Mouse (Mus musculus): ENCODE measurements around the gene Map4k5.

Map4k5 gene

DNA sequence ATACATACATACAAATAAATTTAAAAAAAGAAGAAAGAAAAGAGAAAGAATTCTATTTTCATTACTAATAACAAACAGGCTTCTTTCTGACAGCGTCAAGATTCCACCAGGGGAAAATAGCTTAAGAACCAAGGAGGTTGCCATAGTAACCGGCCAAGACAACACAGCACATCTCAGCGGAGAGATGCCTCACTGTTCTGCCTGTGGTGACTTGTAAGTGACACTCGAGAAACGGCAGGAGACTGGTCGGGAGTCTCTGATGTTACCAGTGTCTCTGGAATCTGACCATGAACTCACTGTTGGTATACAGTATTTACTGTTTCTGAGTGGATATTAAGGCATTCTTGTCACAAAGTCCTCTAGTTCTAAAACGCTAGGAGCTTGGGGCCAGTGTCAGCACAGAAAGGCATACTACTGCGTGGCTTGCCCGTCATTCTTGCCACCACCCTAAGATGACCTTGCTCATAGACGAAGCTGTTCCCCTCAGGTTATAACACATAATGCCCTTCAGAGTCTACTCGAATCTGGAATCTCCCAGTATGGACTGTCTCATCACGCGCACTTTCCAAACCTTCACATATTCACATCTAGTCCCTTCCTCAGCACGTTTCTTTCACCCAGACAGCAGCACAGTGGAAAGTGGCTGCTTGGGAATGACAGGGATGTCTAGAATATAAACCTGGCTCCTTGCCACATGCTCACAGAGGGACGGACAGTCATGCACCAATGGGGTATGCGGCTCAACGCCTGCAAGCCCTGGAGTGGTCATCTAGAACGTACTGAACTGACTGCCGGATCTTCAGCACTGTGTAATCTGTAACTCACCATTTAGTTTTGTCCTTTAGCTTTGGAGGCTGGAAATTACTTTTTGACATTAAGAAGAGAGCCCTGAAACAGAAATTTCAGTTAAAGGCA lies 49.2 kb downstream of the Map4k5 start:
- DNase-seq (ENCODE audit: extremely low spot score): peak; percentile 11

DNA sequence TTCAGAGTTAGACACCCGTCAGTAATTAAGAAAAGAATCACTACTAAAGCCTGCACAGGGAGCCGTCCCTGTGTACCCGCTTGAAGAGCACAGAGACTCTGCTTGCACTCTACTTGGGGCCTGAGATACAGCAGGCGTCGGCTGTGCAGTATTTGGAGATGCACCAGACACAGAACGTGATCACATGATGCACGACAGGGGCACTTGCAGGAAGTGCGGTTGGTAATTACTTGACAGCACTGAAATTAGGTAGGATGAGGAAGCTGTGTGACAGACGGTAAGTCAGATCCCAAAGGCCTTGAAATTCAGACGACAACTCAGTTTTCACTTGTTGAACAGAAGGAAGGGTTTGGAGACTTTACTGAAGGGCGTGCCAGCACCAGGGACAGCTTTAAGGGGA lies 54.6 kb downstream of the Map4k5 start:
- no peak for DNase-seq (ENCODE audit: extremely low spot score)

DNA sequence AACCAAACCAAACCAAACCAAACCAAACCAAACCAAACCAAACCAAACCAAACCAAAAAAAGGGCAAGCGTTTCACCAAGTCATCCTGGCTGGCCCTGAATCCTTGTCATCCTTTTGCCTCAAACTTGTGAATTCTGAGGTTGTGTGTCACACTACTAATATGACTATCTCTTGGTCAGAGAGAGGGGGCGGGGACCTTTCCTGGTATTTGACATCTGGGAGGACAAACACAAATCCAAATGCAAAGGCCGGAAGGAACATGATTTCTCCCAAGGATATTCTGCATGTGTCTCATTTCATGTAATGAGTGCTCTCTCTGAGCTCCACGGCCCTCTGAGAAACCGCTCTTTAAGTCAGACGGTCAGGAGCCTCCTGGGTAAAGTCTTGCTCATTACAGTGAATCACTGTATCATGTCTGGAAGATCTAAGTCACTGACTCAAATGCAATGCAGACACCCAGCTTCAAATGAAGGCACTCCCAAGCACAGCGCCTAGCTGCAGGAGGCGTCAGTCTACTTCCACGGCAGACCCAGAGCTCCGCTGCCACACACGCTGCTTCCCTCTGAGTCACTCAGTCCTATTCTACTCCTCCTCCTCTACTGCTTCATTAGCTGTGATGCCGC lies 58.9 kb downstream of the Map4k5 start:
- DNase-seq (ENCODE audit: extremely low spot score): no peak

DNA sequence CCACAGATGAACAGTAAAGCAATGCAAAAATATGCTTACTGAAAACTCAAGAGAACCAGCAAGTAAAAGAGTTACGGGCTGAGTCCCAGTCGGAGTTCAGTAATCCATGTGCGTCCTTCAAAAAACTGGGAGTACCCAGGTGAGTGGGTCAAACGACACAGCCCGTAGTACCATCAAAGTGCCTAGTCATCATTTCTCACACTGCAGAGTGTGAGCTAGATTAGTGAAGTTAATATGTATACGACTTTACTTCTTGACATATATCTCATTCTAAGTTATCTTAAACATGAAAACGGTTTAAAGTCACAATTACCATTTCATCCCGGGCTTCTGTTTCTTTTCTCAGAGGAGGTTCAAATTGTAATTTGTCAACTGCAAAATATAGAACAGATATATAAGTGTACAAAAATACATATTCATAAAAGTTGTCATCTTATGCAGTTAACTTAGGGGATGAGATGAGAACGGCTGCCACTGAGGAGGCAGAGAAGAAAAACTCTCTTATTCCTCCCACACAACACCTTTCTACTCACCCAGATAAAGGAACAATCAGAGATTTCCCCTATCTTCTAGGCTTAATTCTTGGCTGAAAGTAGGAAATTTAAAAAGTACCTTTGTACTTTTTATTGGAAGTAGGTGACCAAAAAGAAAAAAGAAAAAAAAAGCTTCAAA lies 61.6 kb downstream of the Map4k5 start:
- DNase-seq (ENCODE audit: extremely low spot score): no peak

DNA sequence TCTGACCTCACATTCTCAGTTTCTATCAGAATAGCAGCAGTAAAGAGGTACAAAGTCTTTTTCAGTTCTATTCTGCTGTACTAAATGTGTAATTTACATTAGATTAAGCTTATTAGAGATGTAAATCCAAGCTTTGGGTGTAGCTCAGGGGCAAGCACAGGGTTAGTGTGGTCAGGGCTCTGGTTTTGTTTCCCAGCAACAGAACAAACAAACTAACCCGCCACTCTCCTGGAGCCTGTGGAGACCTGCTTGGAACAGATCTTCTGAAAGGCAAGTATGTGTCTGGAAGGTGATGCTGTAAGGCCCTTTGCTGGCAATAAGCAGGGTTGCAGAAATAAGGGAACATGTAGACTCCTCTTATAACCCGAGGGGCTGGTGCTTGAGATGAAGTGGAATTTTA lies 64.8 kb downstream of the Map4k5 start:
- DNase-seq (ENCODE audit: extremely low spot score): no peak

DNA sequence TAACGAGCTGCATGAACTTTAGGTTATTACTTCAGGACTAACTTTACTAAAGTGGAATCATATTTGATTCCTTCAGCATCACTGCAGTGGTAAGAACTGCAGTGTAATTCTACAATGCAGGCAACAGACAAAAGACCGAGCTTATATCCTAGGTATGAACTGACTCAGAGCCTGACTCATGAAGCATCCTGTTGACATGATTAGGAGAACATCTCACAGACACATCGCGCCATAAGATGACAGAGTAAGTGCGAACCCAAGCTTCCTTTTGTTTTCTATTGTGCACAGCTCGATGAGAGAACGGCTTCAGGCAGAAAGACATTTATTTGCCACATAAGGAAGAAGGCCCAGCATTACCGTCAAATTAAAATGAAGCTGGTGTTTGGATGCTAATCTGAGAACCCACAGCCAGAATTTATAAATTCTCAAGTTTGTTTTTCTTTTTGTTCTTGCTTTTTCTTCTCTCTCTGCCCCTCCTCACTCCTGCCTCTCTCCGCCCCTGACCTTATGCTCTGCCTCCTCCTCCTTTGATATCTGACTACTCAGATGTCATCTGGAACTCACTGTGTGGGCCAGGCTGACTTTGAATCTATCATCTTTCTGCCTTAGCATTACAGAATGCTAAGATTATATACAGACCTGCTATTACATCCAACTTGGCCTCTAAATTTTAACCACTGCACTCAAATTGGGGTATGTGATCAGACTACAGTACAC lies 68.0 kb downstream of the Map4k5 start:
- no peak for DNase-seq (ENCODE audit: extremely low spot score)

DNA sequence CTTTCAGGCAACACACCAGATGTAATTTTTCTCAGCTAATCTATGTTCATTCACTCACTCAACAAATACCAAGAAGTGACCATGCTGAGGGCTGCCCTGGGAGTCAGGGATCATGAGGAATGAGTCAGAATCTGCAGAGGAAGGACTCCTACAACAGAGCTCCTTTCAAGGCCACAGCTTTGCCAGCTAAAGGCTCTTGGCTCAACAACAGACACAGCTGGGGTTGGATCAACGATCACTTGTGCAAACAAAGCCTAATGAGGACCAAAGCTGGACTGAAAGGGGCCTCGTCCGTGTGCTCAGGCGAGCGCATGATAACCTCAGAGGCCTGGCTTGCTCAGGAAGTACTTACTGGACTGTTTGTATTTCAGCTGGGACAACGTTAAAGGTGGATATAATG lies 78.7 kb downstream of the Map4k5 start:
- DNase-seq (ENCODE audit: extremely low spot score): peak; percentile 27

DNA sequence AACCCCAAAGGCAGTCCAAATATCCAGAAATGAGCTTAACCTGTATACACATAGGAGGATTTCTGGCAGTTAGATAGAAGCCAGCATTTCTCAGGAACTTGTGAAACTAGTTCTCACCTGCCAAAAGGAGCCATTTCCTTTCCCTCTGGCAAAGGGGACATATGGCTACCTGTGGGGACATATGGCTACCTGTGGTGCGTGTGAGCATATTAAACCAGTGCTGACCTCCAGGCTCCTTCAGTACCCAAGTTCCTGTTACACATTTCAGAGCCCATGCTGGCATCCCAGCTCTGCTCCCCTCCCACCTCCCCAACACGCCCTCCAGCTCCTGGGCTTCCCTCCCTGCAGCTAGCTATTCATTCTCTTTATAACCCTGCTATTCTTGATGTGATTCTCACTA lies 79.4 kb downstream of the Map4k5 start:
- DNase-seq (ENCODE audit: extremely low spot score): no peak

DNA sequence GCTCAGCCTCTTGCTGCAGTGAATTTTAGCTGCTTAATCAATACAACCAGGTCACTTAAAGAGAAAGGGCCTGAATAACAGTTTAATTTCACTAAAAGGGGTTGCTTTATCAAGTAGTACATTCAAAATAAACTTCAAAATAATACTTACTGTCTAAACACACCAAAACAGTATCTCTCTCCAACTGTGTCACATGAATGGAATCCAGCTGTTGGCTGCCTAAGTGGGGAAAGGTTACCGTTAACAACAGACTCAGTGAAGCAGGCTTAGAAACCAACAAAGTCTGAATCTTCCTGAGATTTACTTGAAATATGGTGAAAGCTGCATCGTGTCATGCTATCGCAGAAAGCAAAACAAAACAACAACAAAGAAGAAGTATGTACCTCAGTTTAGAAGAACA lies 80.0 kb downstream of the Map4k5 start:
- no peak for DNase-seq (ENCODE audit: extremely low spot score)

DNA sequence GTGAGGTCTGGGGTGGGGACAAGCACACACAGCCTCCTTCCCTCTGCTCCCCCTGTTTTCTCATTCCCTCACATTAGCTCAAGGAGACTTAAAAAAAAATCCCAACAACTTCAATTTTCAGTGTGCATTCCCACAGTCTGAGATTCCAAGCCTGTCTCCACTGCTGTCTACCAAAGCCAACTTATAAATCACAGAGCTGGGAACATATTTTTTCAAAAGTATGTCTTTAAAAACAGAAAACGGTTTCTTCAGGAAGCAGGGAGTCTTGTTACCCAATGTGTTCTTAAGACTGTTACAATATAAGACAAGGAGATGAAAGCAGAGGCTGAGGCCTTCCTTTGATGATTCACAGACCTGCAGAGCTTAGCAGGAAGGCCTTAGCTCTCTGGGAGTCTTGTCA lies 81.0 kb downstream of the Map4k5 start:
- no peak for DNase-seq (ENCODE audit: extremely low spot score)

DNA sequence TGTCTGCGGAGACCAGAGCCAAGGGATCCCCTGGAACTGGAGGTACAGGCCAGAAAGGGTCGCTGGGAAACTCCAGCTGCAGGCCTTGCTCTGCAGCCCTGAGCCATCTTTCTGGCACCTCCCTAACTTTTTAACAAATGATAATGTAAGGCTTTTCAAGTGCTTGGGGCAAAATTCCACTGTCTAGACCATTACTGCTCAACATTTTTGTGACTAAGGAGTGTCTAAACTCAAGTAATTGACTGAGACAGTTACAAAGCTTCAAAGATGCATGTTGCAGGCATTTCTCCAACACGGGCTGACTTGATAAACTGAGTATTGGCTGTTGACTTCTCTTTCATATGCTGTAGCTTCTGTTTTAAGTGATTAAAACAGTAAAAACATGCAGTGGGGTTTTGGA lies 83.6 kb downstream of the Map4k5 start:
- DNase-seq (ENCODE audit: extremely low spot score): no peak

DNA sequence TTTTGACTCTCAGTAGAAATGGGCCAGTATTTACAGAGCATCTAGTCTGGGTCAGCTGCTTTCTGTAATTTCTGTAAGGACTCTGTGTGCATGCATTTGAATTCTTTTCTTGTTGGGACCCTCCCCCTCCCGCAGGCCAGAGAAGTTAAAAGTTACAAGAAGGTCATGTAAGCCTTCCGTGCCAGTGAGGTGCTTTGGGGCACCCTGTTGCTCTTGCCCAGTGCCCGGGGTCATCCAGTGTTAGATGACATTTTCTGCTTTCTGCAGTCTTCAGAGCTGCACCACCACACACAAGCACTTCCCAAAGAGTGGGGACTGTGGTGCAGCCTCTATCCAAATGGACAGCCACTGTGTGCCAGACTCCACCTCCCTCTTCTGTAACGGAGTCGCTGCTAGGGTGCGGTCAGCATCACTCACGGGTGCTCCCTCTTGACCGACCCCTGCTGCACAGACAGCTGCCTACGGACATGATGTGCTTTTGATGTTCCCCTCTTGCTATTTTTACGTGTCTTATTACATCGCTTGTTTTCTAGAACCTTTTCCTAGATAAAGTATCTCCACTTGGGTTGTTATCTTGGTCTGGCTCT lies 85.5 kb downstream of the Map4k5 start:
- DNase-seq (ENCODE audit: extremely low spot score): no peak

DNA sequence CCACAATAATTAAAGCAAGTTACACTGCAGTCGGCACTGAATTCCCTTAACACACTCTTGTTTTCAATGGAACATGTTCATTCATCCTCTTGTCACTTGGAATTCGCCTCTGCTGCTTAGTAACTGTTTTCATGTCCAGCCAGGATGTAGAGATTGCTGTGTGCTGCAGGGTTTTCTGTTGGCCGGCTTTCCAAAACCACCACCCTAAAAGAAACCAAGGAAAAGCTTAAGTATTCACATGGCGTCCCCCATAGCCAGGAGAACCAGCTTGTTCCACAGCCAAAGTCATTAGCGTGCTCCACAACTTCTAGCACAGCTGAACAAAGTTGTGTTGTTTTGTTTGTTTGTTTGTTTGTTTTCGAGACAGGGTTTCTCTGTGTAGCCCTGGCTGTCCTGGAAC lies 87.9 kb downstream of the Map4k5 start:
- no peak for DNase-seq (ENCODE audit: extremely low spot score)

DNA sequence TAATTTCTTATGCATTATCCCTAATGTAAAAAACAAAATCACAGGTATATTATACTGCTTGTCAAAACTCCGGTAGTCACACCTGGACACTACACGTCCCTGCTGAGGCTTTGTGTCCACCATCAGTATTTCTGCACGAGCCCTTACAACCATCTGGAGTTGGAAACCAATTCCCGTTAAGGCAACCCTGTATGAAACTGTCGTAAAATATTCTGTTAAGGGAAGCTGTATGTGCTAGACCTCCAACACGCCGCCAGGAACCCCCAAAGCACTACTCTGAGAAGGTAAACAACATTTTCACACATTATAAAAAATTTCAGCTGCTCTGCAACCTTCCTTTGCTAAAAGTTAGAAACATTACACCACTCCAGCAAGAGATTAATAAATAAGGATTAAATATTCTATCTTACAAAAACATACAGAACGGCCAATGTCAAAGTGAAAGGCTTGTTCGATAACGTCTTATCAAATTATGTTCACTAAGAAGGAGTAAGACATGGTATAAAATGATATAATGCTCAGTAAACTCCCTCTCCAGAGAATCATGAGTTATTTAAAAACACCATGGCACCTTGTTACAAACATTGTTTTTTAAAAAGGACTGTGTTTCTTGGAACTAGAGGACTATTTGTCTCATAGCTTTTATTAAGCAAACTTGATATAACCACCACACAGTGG lies 88.5 kb downstream of the Map4k5 start:
- DNase-seq (ENCODE audit: extremely low spot score): no peak

DNA sequence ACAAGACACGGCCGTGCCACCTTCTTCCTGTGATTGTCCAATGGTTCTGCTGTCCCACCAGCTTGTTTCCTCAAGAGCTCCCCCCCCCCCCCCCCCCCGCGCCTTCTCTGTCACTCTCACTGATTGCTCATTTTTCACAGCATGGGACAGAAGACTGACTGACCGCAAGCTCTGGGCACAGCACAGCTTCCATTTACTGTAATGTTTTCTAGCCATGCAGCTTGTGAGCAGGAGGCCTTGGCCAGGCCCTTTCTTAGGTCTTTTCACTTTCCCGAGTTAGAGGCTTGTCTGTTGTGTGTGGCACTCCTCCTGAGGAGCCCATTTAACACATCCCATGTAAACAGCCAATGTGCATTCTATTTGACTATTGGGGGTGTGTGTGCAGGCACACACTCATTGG lies 89.8 kb downstream of the Map4k5 start:
- no peak for DNase-seq (ENCODE audit: extremely low spot score)

DNA sequence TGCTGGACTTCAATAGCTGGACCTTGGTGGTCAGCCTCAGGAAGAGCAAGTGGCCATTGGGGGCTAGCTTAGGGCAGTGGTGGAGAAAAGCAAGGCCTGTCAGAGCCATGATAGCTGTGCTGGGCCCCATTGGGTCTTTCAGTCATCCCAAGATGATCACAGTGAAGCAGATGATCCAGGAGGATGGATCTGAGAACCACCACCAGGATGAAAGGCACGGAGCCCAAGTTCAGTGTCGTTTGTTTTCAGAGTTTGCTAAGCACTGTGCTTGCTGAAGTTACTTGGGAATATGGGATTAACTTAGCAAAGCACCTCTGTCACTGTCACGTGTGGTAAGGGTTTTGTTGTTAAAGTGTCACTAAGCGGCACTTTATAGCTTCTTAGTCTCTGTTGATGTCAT lies 92.4 kb downstream of the Map4k5 start:
- no peak for DNase-seq (ENCODE audit: extremely low spot score)

DNA sequence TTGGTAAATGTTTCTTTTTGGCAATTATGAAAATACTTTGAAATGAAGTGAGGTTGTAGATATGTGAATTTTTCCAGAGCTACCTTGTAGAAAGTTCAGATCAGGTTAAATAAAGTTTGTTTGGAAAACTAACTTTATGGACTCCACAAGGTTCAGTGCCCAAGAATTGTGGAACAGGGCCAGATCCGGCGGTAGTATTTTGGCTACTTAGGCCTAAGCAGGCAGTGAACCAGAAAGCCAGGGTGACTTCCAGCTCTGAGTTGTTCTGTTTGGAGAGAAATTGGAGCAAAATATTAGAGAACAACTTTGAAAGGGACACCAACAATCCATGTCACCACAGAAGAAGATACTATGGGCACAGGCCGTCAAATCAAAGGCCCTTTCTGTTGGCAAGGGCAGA lies 96.7 kb downstream of the Map4k5 start:
- DNase-seq (ENCODE audit: extremely low spot score): no peak

DNA sequence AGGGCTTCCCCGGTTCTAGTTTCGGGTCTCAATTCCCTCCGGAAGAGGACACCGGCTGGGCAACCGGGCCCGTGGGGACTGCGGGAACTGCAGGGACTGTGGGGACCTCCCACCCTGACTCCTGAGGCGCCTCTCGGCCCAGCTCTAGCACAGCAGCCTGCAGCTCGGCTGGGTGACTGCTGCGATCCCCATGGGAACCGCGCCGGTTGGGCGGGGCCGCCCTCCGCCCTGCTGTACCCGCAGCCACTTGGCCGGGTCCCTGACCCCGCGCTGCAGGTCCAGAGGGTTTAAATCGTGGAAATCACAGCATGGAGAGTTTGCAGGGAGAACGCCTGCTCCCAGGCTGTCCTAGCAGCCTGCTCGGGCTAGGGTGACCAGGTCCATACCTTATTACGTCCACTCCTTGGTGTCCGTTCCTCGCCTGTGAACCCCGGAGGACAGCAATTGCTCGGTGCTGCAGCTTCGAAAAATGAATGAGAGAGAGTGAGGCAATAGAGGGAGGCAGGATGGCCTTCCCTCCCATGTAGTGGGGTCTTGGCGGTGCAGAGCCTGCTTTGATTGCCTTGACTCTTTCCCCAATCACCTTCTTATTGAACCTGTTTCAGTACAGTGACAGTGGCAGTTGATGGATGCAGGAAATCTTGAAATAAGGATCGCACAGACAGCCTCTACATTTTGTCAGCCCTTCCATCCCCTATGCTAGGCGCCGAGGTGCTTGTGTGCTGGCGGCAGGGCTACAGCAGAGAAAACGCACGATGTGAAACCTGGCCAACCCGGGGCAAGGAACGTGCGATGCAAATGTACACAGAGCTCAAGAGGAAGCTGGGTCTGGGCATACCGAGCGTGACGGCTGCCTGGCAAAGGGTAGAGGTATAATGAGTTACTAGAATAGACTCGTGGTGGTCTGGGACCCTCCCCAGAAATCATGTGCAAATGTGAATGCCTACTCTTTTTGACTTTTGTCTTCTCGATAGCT lies 102.2 kb downstream of the Map4k5 start, which contains the start of gene Cdkl1:
TSS of gene Cdkl1 (minus strand) at position 738 of the 976 bp plus-strand sequence.
- peak; percentile 61 for DNase-seq (ENCODE audit: extremely low spot score)

DNA sequence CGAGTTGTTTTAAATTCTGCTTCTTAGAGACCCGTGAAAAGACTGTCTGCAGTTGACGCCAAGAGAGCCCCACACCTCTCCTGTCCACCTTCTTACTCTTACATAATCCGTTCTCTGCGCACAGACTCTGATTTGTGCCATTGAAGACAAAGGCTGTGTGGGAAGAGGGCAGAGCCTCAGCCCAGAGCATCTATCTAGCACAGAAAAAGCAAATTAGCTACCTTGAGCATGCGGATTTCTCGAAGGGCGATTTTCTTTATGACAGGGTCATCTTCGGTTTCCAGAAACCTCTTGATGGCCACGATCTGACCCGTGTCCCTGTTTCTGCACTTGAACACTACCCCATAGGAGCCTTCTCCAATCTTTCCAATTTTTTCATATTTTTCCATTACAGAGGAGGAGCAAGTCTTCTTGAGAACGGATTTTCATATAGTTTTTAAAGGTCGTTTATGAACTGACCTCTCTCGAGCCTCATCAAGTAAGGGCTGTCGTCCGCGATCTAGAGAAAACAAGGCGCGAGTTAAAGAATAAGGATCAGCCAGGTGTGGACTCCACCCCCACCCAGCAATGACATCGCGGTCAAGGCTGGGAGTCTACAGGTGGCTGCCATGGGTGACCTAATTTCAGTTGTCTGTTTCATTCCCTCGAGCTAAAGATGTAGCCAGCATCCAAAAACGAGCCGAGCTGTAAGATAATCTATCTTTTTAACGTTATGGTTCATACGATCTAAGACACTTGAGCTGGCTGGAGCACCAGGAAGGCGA lies 103.1 kb downstream of the Map4k5 start:
- DNase-seq (ENCODE audit: extremely low spot score): no peak
